In the genomic region with DNA sequence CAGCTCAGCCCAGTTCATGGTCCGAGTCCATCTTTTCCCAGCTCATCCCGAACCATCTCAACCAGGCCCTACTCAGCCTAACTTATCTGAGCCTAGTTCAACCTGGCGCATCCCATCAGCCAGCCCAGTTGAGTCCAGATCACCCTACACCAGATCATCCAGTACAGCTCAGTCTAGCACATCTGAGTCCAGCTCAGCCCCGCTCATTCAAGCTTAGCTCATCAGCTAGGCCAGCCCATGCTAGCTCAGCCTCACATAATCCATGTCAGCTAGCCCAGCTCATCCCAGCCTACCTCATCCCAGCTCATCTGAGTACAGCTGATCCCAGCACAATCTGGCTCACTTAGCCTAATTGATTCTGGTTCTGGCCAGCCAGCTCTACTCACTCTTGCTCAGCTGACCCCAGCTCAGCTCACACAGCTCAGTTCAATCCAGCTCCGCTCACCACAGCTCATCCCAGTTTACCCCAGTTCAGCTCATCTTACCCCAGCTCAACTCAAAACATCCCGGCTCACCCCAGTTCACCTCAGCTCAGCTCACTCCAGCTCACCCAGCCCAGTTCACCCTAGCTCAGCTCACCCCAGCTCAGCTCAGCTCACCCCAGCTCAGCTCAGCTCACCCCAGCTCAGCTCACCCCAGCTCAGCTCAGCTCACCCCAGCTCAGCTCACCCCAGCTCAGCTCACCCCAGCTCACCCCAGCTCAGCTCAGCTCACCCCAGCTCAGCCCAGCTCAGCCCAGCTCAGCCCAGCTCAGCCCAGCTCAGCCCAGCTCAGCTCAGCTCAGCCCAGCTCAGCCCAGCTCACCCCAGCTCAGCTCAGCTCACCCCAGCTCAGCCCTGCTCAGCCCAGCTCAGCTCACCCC, we compare ENCODE assay signal across 12 mouse cellular contexts.
A peak's percentile ranks its signal among the peaks of the same experiment; 100 is the strongest.
DNase-seq lines count a peak whose midpoint lies in the region; ATAC-seq and TF ChIP-seq lines count a peak whose summit lies in the region.
"Had no signal": no experiment of that assay in that cellular context is flagged by ENCODE, and none has a peak within 500 bp of the region (broad histone marks: within the 10 kb centered on the region; RNA-seq: fewer than 3 reads in every experiment).

No protein-coding gene starts in this region.

- no peaks in the 10 kb centered on the region for H3K36me3 ChIP-seq in liver, embryonic 11.5 days (ENCODE audit: control insufficient read depth, insufficient read depth, low read length)
- no peaks in the 10 kb centered on the region for H3K36me3 ChIP-seq in intestine, embryonic 16.5 days (ENCODE audit: control insufficient read depth, insufficient read depth, low read length)
- H3K36me3 ChIP-seq: heart, embryonic 13.5 days had no signal

- H3K4me2 ChIP-seq in liver, embryonic 11.5 days = no peak overlapping the region
- H3K4me2 ChIP-seq in intestine, embryonic 16.5 days (ENCODE audit: low read depth, low read length) = no peak overlapping the region
- H3K4me2 ChIP-seq: heart, embryonic 13.5 days had no signal

- DNase-seq in gastrocnemius, adult 2 months = peak; percentile 24
- no peak for DNase-seq in gastrocnemius, postnatal 36 days
- DNase-seq in liver, embryonic 11.5 days (ENCODE audit: low spot score) = no peak
- no peak for DNase-seq in liver
- DNase-seq in skeletal muscle tissue, adult 2 months (ENCODE audit: low read depth, low spot score) = peak; percentile 32
- no peak for DNase-seq in cerebellum, postnatal 4 days (ENCODE audit: low spot score in 2 of 2)
- DNase-seq: cerebellum, adult 9-10 months; kidney, adult 9 months; lung, adult 18-20 months had no signal

- intact Hi-C loops in gastrocnemius, adult 2 months (cut with DNase I) = no loop called here
- intact Hi-C loops in gastrocnemius, postnatal 36 days (cut with DNase I) = no loop called here

- 0 out of 2 replicates have a peak, but pooled peaks have one; percentile 9 for ATAC-seq in liver, embryonic 11.5 days (replicated peaks; ENCODE audit: low FRiP score)
- no peak for ATAC-seq in intestine, embryonic 16.5 days

- no peaks in the 10 kb centered on the region for H3K4me1 ChIP-seq in liver, embryonic 11.5 days (replicated peaks; ENCODE audit: control insufficient read depth, insufficient read depth, low read length)
- peaks cover 42% of the 10 kb centered on the region for H3K4me1 ChIP-seq in bone marrow macrophage, adult 2 months (ENCODE audit: control insufficient read depth, insufficient read depth, low read length)
- H3K4me1 ChIP-seq in intestine, embryonic 16.5 days (ENCODE audit: control insufficient read depth, insufficient read depth, low read length) = no peaks in the 10 kb centered on the region
- H3K4me1 ChIP-seq: heart, embryonic 13.5 days had no signal

- H3K27me3 ChIP-seq in liver, embryonic 11.5 days (replicated peaks; ENCODE audit: control insufficient read depth, insufficient read depth, low read length) = no peaks in the 10 kb centered on the region
- H3K27me3 ChIP-seq in intestine, embryonic 16.5 days (replicated peaks; ENCODE audit: control insufficient read depth, insufficient read depth, low read length) = no peaks in the 10 kb centered on the region
- H3K27me3 ChIP-seq: heart, embryonic 13.5 days had no signal

- peak overlapping the region; percentile 49 for H3K4me3 ChIP-seq in gastrocnemius, adult 2 months
- no peak overlapping the region for H3K4me3 ChIP-seq in liver, embryonic 11.5 days (ENCODE audit: low read depth, low read length)
- H3K4me3 ChIP-seq in bone marrow macrophage, adult 2 months (ENCODE audit: insufficient read depth, low read length) = peak overlapping the region; percentile 72
- no peak overlapping the region for H3K4me3 ChIP-seq in intestine, embryonic 16.5 days (ENCODE audit: low read length)
- H3K4me3 ChIP-seq: heart, embryonic 13.5 days had no signal

- TF ChIP-seq POLR2A in bone marrow macrophage, adult 2 months (IDR thresholded peaks at IDR 0.05; ENCODE audit: borderline replicate concordance, low read depth, low read length) = no peak

- no peak for TF ChIP-seq CTCF in gastrocnemius, adult 2 months (IDR thresholded peaks at IDR 0.05)
- no peak for TF ChIP-seq CTCF in bone marrow macrophage, adult 2 months (IDR thresholded peaks at IDR 0.05; ENCODE audit: low read depth, low read length)

- 82% methylated on average over 6 of the region's 6 CpGs for WGBS in liver, embryonic 11.5 days
- 89% methylated on average over 6 of the region's 6 CpGs for WGBS in intestine, embryonic 16.5 days

- H3K9me3 ChIP-seq in liver, embryonic 11.5 days (ENCODE audit: control insufficient read depth, low read length) = no peaks in the 10 kb centered on the region
- no peaks in the 10 kb centered on the region for H3K9me3 ChIP-seq in intestine, embryonic 16.5 days (ENCODE audit: control insufficient read depth, low read length)
- H3K9me3 ChIP-seq: heart, embryonic 13.5 days had no signal

- no peak overlapping the region for H3K9ac ChIP-seq in liver, embryonic 11.5 days (ENCODE audit: low read depth, low read length)
- H3K9ac ChIP-seq in intestine, embryonic 16.5 days (ENCODE audit: low read depth, low read length) = no peak overlapping the region
- H3K9ac ChIP-seq: heart, embryonic 13.5 days had no signal

- H3K27ac ChIP-seq in gastrocnemius, adult 2 months = peak overlapping the region; percentile 38; the same call in 1 of the 2 replicates
- H3K27ac ChIP-seq in liver, embryonic 11.5 days (ENCODE audit: low read depth, low read length) = no peak overlapping the region
- H3K27ac ChIP-seq in bone marrow macrophage, adult 2 months (ENCODE audit: insufficient read depth, low read depth, low read length) = peak overlapping the region; percentile 94
- no peak overlapping the region for H3K27ac ChIP-seq in intestine, embryonic 16.5 days (ENCODE audit: low read length)
- H3K27ac ChIP-seq: heart, embryonic 13.5 days had no signal

Comparison
In these comparisons a context has a peak if more than half of its experiments do, and no peak if none do; other contexts are left out.
1. DNase-seq: peak in gastrocnemius, adult 2 months (single experiment) and skeletal muscle tissue, adult 2 months (single experiment); none in gastrocnemius, postnatal 36 days (0 of 2), liver, embryonic 11.5 days (single experiment), liver (single experiment) and cerebellum, postnatal 4 days (0 of 2).
2. H3K27ac ChIP-seq: peak in gastrocnemius, adult 2 months (single experiment) and bone marrow macrophage, adult 2 months (single experiment); none in liver, embryonic 11.5 days (single experiment) and intestine, embryonic 16.5 days (single experiment).
3. H3K4me3 ChIP-seq: peak in gastrocnemius, adult 2 months (single experiment) and bone marrow macrophage, adult 2 months (single experiment); none in liver, embryonic 11.5 days (single experiment) and intestine, embryonic 16.5 days (single experiment).